Mouse (Mus musculus): Measurements from ENCODE around the gene Sh3pxd2a. TPM values are rescaled to one million over a fixed set of nuclear protein-coding genes. Genes with fewer than 3 reads are reported as not detected.

Sh3pxd2a gene
- polyA plus RNA-seq, 1 experiment from 2014 or later = 2.1 TPM

DNA sequence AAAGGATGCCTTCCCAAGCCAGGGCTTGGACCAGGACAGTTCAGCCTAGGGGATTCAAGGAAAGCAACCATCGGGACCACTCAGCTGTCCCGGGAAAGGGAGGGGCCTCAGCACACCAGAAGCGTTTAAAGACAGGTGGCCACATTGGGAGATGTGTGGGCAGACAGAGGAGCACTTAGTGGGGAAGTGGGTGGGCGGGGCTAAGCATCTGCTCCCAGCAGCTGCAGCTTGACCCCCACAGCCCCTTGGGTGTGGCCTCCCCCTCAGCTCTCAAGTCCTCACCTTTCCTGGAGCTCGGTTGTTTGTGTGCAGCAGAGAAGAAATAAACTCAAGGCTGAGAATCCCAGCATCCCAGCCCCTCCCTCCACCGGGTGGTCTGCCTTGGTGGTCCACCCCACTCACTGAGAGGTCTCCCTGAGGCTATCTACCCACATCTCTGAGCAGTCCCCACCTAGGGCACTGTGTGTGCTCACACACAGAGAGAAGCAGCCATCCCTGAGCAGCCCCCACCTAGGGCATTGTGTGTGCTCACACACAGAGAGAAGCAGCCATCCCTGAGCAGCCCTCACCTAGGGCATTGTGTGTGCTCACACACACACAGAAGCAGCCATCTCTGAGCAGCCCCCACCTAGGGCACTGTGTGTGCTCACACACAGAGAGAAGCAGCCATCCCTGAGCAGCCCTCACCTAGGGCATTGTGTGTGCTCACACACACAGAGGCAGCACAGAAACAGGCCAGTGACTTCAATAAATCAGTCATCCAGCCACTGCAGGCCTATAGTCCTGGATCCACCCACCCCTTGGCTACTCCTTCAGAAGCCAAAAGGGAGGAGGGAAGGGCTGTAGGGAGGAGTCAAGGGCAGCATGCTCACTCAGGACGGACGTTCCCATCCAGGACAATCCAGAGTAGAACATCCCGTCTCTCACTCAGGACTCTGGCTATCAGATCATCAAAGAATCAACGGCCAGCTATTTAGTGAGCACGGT, 136.0 kb downstream of the Sh3pxd2a start:
- no peak; the same call in 1 of the 2 replicates for ATAC-seq (ENCODE audit: low read depth)
- Histone ChIP-seq H3K9ac (replicated peaks; ENCODE audit: low read depth, low read length) (no peak overlapping the region), H3K36me3 (ENCODE audit: control insufficient read depth, insufficient read depth, low read length) (no peaks in the 10 kb centered on the region), H3K9me3 (ENCODE audit: control insufficient read depth, low read length) (no peaks in the 10 kb centered on the region), H3K27me3 (ENCODE audit: control insufficient read depth, insufficient read depth, low read length) (no peaks in the 10 kb centered on the region), H3K4me2 (ENCODE audit: low read depth, low read length) (no peak overlapping the region), H3K4me1 (ENCODE audit: control insufficient read depth, insufficient read depth, low read length) (peaks cover 16% of the 10 kb centered on the region; the same call in 1 of the 2 replicates), H3K27ac (ENCODE audit: low read depth, low read length) (0 out of 2 replicates have a peak overlapping the region, but pooled peaks have one; percentile 34), H3K4me3 (ENCODE audit: low read depth, low read length) (no peak overlapping the region)
- 20% methylated on average over 11 of the region's 11 CpGs for WGBS

DNA sequence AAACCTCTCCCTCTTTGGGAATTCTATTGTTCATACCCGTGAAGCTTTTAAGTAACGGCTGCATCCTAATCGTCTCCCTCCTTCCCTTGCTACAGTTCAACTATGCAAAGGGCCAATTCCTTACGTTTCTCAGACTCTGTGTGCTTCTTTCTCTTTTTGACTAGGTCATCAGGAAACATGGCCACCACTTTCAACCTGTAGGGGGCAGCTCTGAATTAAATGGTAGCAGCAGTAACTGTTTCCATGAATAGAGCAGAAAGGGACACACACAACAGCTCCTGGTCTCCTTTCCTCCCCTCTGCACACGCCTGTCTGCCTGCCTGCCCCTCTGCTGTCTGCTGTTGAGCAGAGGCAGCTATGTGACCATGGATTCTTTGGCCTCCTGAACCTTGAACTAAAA, 138.3 kb downstream of the Sh3pxd2a start:
- Histone ChIP-seq H3K4me3 (ENCODE audit: low read depth, low read length) (no peak overlapping the region), H3K36me3 (ENCODE audit: control insufficient read depth, insufficient read depth, low read length) (no peaks in the 10 kb centered on the region), H3K4me2 (ENCODE audit: low read depth, low read length) (no peak overlapping the region), H3K9ac (replicated peaks; ENCODE audit: low read depth, low read length) (no peak overlapping the region), H3K27me3 (ENCODE audit: control insufficient read depth, insufficient read depth, low read length) (no peaks in the 10 kb centered on the region), H3K4me1 (ENCODE audit: control insufficient read depth, insufficient read depth, low read length) (peaks cover 12% of the 10 kb centered on the region; the same call in 1 of the 2 replicates), H3K27ac (ENCODE audit: low read depth, low read length) (no peak overlapping the region), H3K9me3 (ENCODE audit: control insufficient read depth, low read length) (no peaks in the 10 kb centered on the region)
- 30% methylated on average over 5 of the region's 5 CpGs for WGBS
- ATAC-seq (ENCODE audit: low read depth) = no peak

DNA sequence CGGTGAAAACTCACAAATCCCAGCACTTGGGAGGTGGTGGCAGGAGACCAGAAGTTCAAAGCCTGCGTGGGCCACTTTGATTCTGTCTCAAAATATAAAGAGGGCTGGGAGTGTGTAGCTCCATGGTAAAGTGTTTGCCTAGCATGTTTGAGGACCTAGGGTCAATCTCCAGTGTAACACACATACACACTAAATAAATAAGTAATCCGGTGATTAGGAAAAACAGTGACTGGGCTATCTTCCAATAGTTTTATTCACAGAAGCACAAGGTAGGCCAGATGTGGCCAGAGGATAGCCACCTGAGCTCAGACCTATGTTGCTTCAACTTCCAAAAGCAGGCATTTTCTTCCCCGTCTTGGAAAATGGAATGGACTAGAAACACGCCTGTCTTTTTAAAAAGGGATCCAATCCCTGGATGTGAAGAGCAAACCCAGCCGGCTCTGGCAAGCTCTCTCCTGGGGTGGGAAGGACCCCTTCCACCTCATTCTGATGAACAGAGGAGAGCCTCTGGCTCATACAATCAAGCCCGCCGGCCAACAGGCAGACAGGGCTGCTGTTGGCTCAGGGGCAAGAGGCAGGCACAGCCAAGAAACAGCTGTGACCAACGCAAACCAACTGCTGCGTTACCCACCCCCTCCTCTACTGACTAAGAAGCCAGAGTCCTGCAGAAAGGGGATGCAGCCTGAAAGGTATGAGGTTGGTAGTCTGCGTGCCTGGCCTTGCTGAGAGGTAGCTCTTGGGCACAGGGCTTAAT, 140.9 kb downstream of the Sh3pxd2a start:
- Histone ChIP-seq H3K9ac (replicated peaks; ENCODE audit: low read depth, low read length) (no peak overlapping the region), H3K4me2 (ENCODE audit: low read depth, low read length) (no peak overlapping the region), H3K27ac (ENCODE audit: low read depth, low read length) (no peak overlapping the region), H3K4me1 (ENCODE audit: control insufficient read depth, insufficient read depth, low read length) (peaks cover 9% of the 10 kb centered on the region; the same call in 1 of the 2 replicates), H3K36me3 (ENCODE audit: control insufficient read depth, insufficient read depth, low read length) (no peaks in the 10 kb centered on the region), H3K9me3 (ENCODE audit: control insufficient read depth, low read length) (no peaks in the 10 kb centered on the region), H3K27me3 (ENCODE audit: control insufficient read depth, insufficient read depth, low read length) (no peaks in the 10 kb centered on the region), H3K4me3 (ENCODE audit: low read depth, low read length) (no peak overlapping the region)
- ATAC-seq (ENCODE audit: low read depth) = no peak
- WGBS = 69% methylated on average over 11 of the region's 11 CpGs

DNA sequence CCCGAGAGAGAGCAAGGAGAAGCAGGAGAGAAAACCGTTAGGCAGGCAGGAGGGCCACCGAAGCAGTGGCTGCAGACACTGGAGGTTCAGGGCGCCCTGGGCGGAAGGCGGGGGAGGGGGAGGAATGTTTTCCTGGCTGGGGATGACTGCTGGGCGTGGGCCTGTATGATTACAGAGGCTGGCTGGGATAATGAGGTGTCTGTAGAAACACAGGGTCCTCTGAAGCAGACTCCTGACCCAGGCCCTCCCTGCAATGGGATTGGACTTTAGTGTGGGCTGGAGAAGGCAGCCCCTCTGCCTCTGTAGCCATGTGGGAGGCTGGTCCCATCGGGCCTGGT, 143.9 kb downstream of the Sh3pxd2a start:
- Histone ChIP-seq H3K4me3 (ENCODE audit: low read depth, low read length) (no peak overlapping the region), H3K4me1 (ENCODE audit: control insufficient read depth, insufficient read depth, low read length) (peaks cover 17% of the 10 kb centered on the region; the same call in 1 of the 2 replicates), H3K4me2 (ENCODE audit: low read depth, low read length) (no peak overlapping the region), H3K9me3 (ENCODE audit: control insufficient read depth, low read length) (no peaks in the 10 kb centered on the region), H3K9ac (replicated peaks; ENCODE audit: low read depth, low read length) (no peak overlapping the region), H3K27ac (ENCODE audit: low read depth, low read length) (no peak overlapping the region), H3K36me3 (ENCODE audit: control insufficient read depth, insufficient read depth, low read length) (no peaks in the 10 kb centered on the region), H3K27me3 (ENCODE audit: control insufficient read depth, insufficient read depth, low read length) (no peaks in the 10 kb centered on the region)
- no peak for ATAC-seq (ENCODE audit: low read depth)
- WGBS = 34% methylated on average over 8 of the region's 8 CpGs

DNA sequence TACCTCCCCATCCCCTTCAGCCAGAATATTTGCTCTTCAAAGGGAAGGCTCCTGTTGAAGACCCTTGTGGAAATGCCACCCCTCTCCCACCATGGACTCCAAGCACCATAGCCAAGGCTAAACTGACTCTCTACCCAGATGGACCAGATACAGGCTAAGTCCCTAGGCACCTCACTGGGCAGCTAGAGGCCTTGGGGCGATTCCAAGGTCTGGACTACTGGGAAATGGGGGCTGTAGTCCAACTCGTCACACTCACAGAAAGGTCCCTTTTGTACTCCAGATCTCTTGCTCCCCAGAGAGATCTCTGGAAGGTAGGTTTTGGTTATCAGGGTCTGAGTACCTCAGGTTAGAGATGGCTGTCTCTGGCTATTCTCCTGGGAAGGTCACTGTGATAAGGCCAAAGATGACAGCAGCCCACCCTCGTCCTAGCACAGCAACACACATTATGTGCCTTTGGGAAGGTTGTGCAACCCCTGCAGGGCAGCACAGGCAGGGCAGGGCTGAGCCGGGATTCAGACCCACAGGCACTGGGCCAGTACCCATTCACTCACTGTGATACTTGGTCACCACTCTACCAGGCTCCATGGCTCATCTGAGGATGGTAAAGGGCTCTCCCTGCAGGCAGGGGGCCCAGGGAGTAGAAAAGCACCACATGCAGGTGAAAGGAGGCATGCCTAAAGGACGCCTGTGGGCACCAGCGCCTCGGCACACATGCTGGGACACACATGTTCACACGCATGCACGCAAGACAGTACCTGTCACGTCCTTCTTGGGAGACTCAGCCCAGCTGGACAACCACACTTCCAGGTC, 144.5 kb downstream of the Sh3pxd2a start:
- peaks cover 18% of the 10 kb centered on the region for H3K4me1 ChIP-seq (ENCODE audit: control insufficient read depth, insufficient read depth, low read length)

GRCm38 (mm10) chr19:47319061-47319460, 145.1 kb downstream of the Sh3pxd2a start:
- H3K27me3 ChIP-seq (ENCODE audit: control insufficient read depth, insufficient read depth, low read length) = no peaks in the 10 kb centered on the region
- no peak overlapping the region for H3K4me3 ChIP-seq (ENCODE audit: low read depth, low read length)
- no peak overlapping the region for H3K9ac ChIP-seq (replicated peaks; ENCODE audit: low read depth, low read length)
- H3K27ac ChIP-seq (ENCODE audit: low read depth, low read length) = no peak overlapping the region
- WGBS = 88% methylated on average over 8 of the region's 8 CpGs
- no peak overlapping the region for H3K4me2 ChIP-seq (ENCODE audit: low read depth, low read length)
- H3K9me3 ChIP-seq (ENCODE audit: control insufficient read depth, low read length) = no peaks in the 10 kb centered on the region
- peaks cover 24% of the 10 kb centered on the region for H3K4me1 ChIP-seq (ENCODE audit: control insufficient read depth, insufficient read depth, low read length)
- ATAC-seq (ENCODE audit: low read depth) = no peak
- H3K36me3 ChIP-seq (ENCODE audit: control insufficient read depth, insufficient read depth, low read length) = no peaks in the 10 kb centered on the region

More for the DNA sequence above, 144.5 kb downstream of the Sh3pxd2a start:
- Histone ChIP-seq H3K27ac (ENCODE audit: low read depth, low read length) (no peak overlapping the region), H3K4me2 (ENCODE audit: low read depth, low read length) (no peak overlapping the region), H3K36me3 (ENCODE audit: control insufficient read depth, insufficient read depth, low read length) (no peaks in the 10 kb centered on the region), H3K27me3 (ENCODE audit: control insufficient read depth, insufficient read depth, low read length) (no peaks in the 10 kb centered on the region), H3K9me3 (ENCODE audit: control insufficient read depth, low read length) (no peaks in the 10 kb centered on the region), H3K4me3 (ENCODE audit: low read depth, low read length) (no peak overlapping the region), H3K9ac (replicated peaks; ENCODE audit: low read depth, low read length) (no peak overlapping the region)
- ATAC-seq (ENCODE audit: low read depth) = no peak
- 62% methylated on average over 10 of the region's 10 CpGs for WGBS

DNA sequence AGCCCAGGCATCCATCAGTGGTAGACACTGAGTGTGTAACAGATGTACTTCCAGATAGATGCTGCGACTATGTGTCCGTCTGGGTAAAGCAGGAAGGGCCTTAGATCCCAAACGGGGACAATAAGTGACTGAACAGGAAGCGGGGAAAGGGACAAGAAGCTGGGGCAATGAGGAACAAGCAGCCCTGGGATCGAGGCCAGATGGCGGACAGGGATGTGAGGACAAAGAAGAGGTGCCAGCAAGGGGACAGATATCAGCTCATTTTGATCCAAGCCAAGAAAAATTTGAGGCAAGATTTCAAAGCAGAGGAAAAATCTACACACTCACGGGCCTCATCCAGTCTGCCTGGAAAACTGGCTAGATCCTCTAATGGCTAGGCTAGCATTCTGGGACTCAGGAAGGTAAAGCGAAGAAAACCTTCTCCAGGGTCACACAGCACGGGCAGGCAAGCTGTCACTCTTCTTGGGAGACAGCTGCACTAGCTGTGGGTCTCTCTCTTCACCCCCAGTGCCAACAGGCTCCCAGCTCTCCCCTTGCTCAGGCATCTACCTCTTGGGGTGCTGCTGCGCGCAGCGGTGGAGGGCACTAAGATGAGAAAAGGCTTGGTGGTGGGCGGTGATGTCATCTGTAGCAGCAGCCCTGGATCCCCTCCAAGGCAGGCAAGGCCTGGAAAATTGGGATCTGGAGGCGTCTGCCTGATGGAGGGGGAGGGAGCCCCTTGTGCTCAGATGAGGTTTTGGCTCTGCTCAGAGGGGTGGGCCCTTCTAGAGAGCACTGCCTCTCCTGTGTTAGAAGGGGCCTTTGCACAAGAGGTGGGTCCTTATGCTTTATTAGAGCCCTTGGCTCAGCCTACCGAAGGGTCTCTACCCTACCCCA, 146.9 kb downstream of the Sh3pxd2a start:
- Histone ChIP-seq H3K4me2 (ENCODE audit: low read depth, low read length) (no peak overlapping the region), H3K27ac (ENCODE audit: low read depth, low read length) (no peak overlapping the region), H3K27me3 (ENCODE audit: control insufficient read depth, insufficient read depth, low read length) (no peaks in the 10 kb centered on the region), H3K4me3 (ENCODE audit: low read depth, low read length) (no peak overlapping the region), H3K9ac (replicated peaks; ENCODE audit: low read depth, low read length) (no peak overlapping the region), H3K4me1 (ENCODE audit: control insufficient read depth, insufficient read depth, low read length) (peaks cover 27% of the 10 kb centered on the region), H3K9me3 (ENCODE audit: control insufficient read depth, low read length) (no peaks in the 10 kb centered on the region), H3K36me3 (ENCODE audit: control insufficient read depth, insufficient read depth, low read length) (no peaks in the 10 kb centered on the region)
- 73% methylated on average over 15 of the region's 15 CpGs for WGBS
- ATAC-seq (ENCODE audit: low read depth) = no peak

All from neural tube, embryonic 14.5 days (tissue).